Mouse (Mus musculus): ENCODE measurements around the gene Sfpq. TPM values are rescaled to one million over a fixed set of nuclear protein-coding genes. Genes with fewer than 3 reads are reported as not detected.
"Not testable (repeated sequence)": the region's sequence is repeated elsewhere in the genome, so short reads cannot be mapped to it uniquely, and the experiment has no call there.

Gene Sfpq
- polyA plus RNA-seq (2012; rRNA removed), result 111 and 114 TPM in 2 replicates

GRCm38 (mm10) chr4:127021151-127021945 lies at the start of gene Sfpq:
Sfpq (plus strand) TSS chr4:127021324.
- peak within 1 kb of the TSS; percentile 99 for H3K27ac ChIP-seq (ENCODE audit: insufficient read depth, low read length)
- TF ChIP-seq POLR2A (IDR thresholded peaks at IDR 0.05; ENCODE audit: extremely low read depth, insufficient read depth, low read length) (peak; percentile 99), CTCF (IDR thresholded peaks at IDR 0.05; ENCODE audit: extremely low read depth, insufficient read depth, low read length) (no peak)
- H3K4me1 ChIP-seq (ENCODE audit: control insufficient read depth, insufficient read depth, low read length), result peaks cover 2% of the 10 kb centered on the region; the same call in 1 of the 2 replicates
- peak within 1 kb of the TSS; percentile 61 for H3K4me3 ChIP-seq (ENCODE audit: insufficient read depth, low read length)

GRCm38 (mm10) chr4:126977467-126977866 lies 43.7 kb upstream of the Sfpq start:
- no peak for TF ChIP-seq POLR2A (IDR thresholded peaks at IDR 0.05; ENCODE audit: extremely low read depth, insufficient read depth, low read length)
- peak; percentile 34; the same call in 1 of the 2 replicates for TF ChIP-seq CTCF (IDR thresholded peaks at IDR 0.05; ENCODE audit: extremely low read depth, insufficient read depth, low read length)
- H3K4me1 ChIP-seq (ENCODE audit: control insufficient read depth, insufficient read depth, low read length), result no peaks in the 10 kb centered on the region

GRCm38 (mm10) chr4:126978706-126979105 lies 42.4 kb upstream of the Sfpq start:
- Histone ChIP-seq H3K4me1 (ENCODE audit: control insufficient read depth, insufficient read depth, low read length) (no peaks in the 10 kb centered on the region), H3K4me3 (ENCODE audit: insufficient read depth, low read length) (no peak overlapping the region), H3K27ac (ENCODE audit: insufficient read depth, low read length) (no peak overlapping the region)
- no peak for TF ChIP-seq POLR2A (IDR thresholded peaks at IDR 0.05; ENCODE audit: extremely low read depth, insufficient read depth, low read length)
- no peak for TF ChIP-seq CTCF (IDR thresholded peaks at IDR 0.05; ENCODE audit: extremely low read depth, insufficient read depth, low read length)

More at GRCm38 (mm10) chr4:126977467-126977866, 43.7 kb upstream of the Sfpq start:
- H3K4me3 ChIP-seq (ENCODE audit: insufficient read depth, low read length), result no peak overlapping the region
- no peak overlapping the region for H3K27ac ChIP-seq (ENCODE audit: insufficient read depth, low read length)

- no peak overlapping the region for H3K27ac ChIP-seq (ENCODE audit: insufficient read depth, low read length)
- no peak for TF ChIP-seq CTCF (IDR thresholded peaks at IDR 0.05; ENCODE audit: extremely low read depth, insufficient read depth, low read length)
- TF ChIP-seq POLR2A (IDR thresholded peaks at IDR 0.05; ENCODE audit: extremely low read depth, insufficient read depth, low read length), result no peak
- H3K4me3 ChIP-seq (ENCODE audit: insufficient read depth, low read length), result no peak overlapping the region
- no peaks in the 10 kb centered on the region for H3K4me1 ChIP-seq (ENCODE audit: control insufficient read depth, insufficient read depth, low read length)
Observed at GRCm38 (mm10) chr4:126983321-126983720, 37.8 kb upstream of the Sfpq start.

- not testable (repeated sequence) for H3K4me3 ChIP-seq (ENCODE audit: insufficient read depth, low read length); H3K27ac ChIP-seq (ENCODE audit: insufficient read depth, low read length); H3K4me1 ChIP-seq (ENCODE audit: control insufficient read depth, insufficient read depth, low read length)
Observed at GRCm38 (mm10) chr4:126983736-126984525, 37.2 kb upstream of the Sfpq start.

- H3K4me3 ChIP-seq (ENCODE audit: insufficient read depth, low read length), result no peak overlapping the region
- H3K4me1 ChIP-seq (ENCODE audit: control insufficient read depth, insufficient read depth, low read length), result no peaks in the 10 kb centered on the region
- TF ChIP-seq CTCF (IDR thresholded peaks at IDR 0.05; ENCODE audit: extremely low read depth, insufficient read depth, low read length), result no peak
- no peak for TF ChIP-seq POLR2A (IDR thresholded peaks at IDR 0.05; ENCODE audit: extremely low read depth, insufficient read depth, low read length)
- no peak overlapping the region for H3K27ac ChIP-seq (ENCODE audit: insufficient read depth, low read length)
Observed at GRCm38 (mm10) chr4:126986768-126987167, 34.4 kb upstream of the Sfpq start.

GRCm38 (mm10) chr4:126988503-126988902 lies 32.6 kb upstream of the Sfpq start:
- no peak overlapping the region for H3K27ac ChIP-seq (ENCODE audit: insufficient read depth, low read length)
- no peaks in the 10 kb centered on the region for H3K4me1 ChIP-seq (ENCODE audit: control insufficient read depth, insufficient read depth, low read length)
- TF ChIP-seq CTCF (IDR thresholded peaks at IDR 0.05; ENCODE audit: extremely low read depth, insufficient read depth, low read length) (no peak), POLR2A (IDR thresholded peaks at IDR 0.05; ENCODE audit: extremely low read depth, insufficient read depth, low read length) (no peak)
- H3K4me3 ChIP-seq (ENCODE audit: insufficient read depth, low read length), result no peak overlapping the region

GRCm38 (mm10) chr4:126990553-126990952 lies 30.6 kb upstream of the Sfpq start:
- TF ChIP-seq CTCF (IDR thresholded peaks at IDR 0.05; ENCODE audit: extremely low read depth, insufficient read depth, low read length) (no peak), POLR2A (IDR thresholded peaks at IDR 0.05; ENCODE audit: extremely low read depth, insufficient read depth, low read length) (no peak)
- Histone ChIP-seq H3K27ac (ENCODE audit: insufficient read depth, low read length) (no peak overlapping the region), H3K4me1 (ENCODE audit: control insufficient read depth, insufficient read depth, low read length) (no peaks in the 10 kb centered on the region), H3K4me3 (ENCODE audit: insufficient read depth, low read length) (no peak overlapping the region)

GRCm38 (mm10) chr4:126992356-126992755 lies 28.8 kb upstream of the Sfpq start:
- H3K4me1 ChIP-seq (ENCODE audit: control insufficient read depth, insufficient read depth, low read length), result no peaks in the 10 kb centered on the region
- no peak overlapping the region for H3K4me3 ChIP-seq (ENCODE audit: insufficient read depth, low read length)
- no peak overlapping the region for H3K27ac ChIP-seq (ENCODE audit: insufficient read depth, low read length)
- TF ChIP-seq POLR2A (IDR thresholded peaks at IDR 0.05; ENCODE audit: extremely low read depth, insufficient read depth, low read length) (no peak), CTCF (IDR thresholded peaks at IDR 0.05; ENCODE audit: extremely low read depth, insufficient read depth, low read length) (no peak)

- not testable (repeated sequence) for H3K4me3 ChIP-seq (ENCODE audit: insufficient read depth, low read length); H3K27ac ChIP-seq (ENCODE audit: insufficient read depth, low read length); H3K4me1 ChIP-seq (ENCODE audit: control insufficient read depth, insufficient read depth, low read length)
Observed at GRCm38 (mm10) chr4:126999372-126999771, 21.8 kb upstream of the Sfpq start.
